In the genomic region with DNA sequence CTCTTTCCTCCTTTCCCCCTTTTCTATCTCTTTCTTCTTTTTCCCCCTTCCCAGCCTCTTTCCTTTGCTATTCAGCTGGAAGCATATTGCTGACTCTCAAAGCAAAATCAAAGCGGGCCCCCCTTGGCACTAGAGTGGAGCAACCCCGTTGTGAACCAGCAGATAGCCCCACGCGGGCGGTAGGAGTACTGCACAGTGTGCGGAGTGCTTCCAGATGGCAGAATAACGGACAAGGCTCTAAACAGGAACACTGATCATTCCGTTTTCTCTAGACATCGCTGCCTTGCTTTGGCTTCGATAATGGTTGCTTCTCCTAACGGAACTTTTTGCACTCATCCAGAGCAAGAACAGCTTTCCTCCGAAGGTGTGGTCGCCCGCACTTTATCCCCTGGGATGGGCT, we compare ENCODE assay signal across 8 mouse cellular contexts.
DNase-seq lines count a peak whose midpoint lies in the region; ATAC-seq and TF ChIP-seq lines count a peak whose summit lies in the region.

No protein-coding gene starts in this region.

- H3K27ac ChIP-seq in heart, postnatal 0 days (ENCODE audit: low read depth): no peak overlapping the region
- H3K27ac ChIP-seq in heart, embryonic 11.5 days (ENCODE audit: low read depth, low read length): no peak overlapping the region
- 0 out of 2 replicates have a peak overlapping the region, but pooled peaks have one; percentile 22 for H3K27ac ChIP-seq in limb, embryonic 14.5 days (replicated peaks; ENCODE audit: low read depth, low read length)

- H3K4me2 ChIP-seq in heart, postnatal 0 days (ENCODE audit: low read depth, low read length): no peak overlapping the region
- no peak overlapping the region for H3K4me2 ChIP-seq in heart, embryonic 11.5 days
- H3K4me2 ChIP-seq in limb, embryonic 14.5 days (replicated peaks; ENCODE audit: low read depth, low read length, severe bottlenecking): 0 out of 2 replicates have a peak overlapping the region, but pooled peaks have one; percentile 19

- H3K9me3 ChIP-seq in heart, postnatal 0 days (replicated peaks; ENCODE audit: control insufficient read depth, low read length): no peaks in the 10 kb centered on the region
- no peaks in the 10 kb centered on the region for H3K9me3 ChIP-seq in heart, embryonic 11.5 days (replicated peaks; ENCODE audit: control insufficient read depth, low read length)
- H3K9me3 ChIP-seq in limb, embryonic 14.5 days (ENCODE audit: control insufficient read depth, low read length): no peaks in the 10 kb centered on the region

- TF ChIP-seq EP300 in heart, postnatal 0 days (IDR thresholded peaks at IDR 0.05; ENCODE audit: low read depth): no peak

- no peak overlapping the region for H3K4me3 ChIP-seq in heart, postnatal 0 days (ENCODE audit: low read depth, low read length)
- H3K4me3 ChIP-seq in heart, embryonic 11.5 days (ENCODE audit: low read depth, low read length): no peak overlapping the region
- H3K4me3 ChIP-seq in limb, embryonic 14.5 days (replicated peaks; ENCODE audit: low read length): no peak overlapping the region

- DNase-seq in heart, postnatal 0 days (ENCODE audit: low spot score): no peak
- DNase-seq in WW6 (ENCODE audit: low read depth, low spot score) (peak; percentile 11), liver (no peak)
- peak; percentile 32 for DNase-seq in forelimb bud, embryonic 11.5 days (ENCODE audit: low read depth, low spot score)
- peak; percentile 73 for DNase-seq in limb, embryonic 14.5 days (ENCODE audit: low spot score)
- DNase-seq in urinary bladder, adult 18-20 months (ENCODE audit: low spot score in 2 of 2): no peak
- DNase-seq in thymus, postnatal 4 days: no peak

- H3K27me3 ChIP-seq in heart, postnatal 0 days (ENCODE audit: control insufficient read depth, insufficient read depth, low read length): no peaks in the 10 kb centered on the region
- H3K27me3 ChIP-seq in heart, embryonic 11.5 days (ENCODE audit: control insufficient read depth, insufficient read depth, low read length): no peaks in the 10 kb centered on the region
- H3K27me3 ChIP-seq in limb, embryonic 14.5 days (ENCODE audit: control insufficient read depth, insufficient read depth, low read length): no peaks in the 10 kb centered on the region

- H3K36me3 ChIP-seq in heart, postnatal 0 days (replicated peaks; ENCODE audit: control insufficient read depth, insufficient read depth, low read length): no peaks in the 10 kb centered on the region
- no peaks in the 10 kb centered on the region for H3K36me3 ChIP-seq in heart, embryonic 11.5 days (ENCODE audit: control insufficient read depth, insufficient read depth, low read length)
- no peaks in the 10 kb centered on the region for H3K36me3 ChIP-seq in limb, embryonic 14.5 days (ENCODE audit: control insufficient read depth, insufficient read depth, low read length)

- 55% methylated on average over 14 of the region's 14 CpGs for WGBS in heart, postnatal 0 days
- WGBS in heart, embryonic 11.5 days (ENCODE audit: insufficient replicate concordance): 66% methylated on average over 14 of the region's 14 CpGs
- 50% methylated on average over 14 of the region's 14 CpGs for WGBS in limb, embryonic 14.5 days

- H3K4me1 ChIP-seq in heart, postnatal 0 days (ENCODE audit: control insufficient read depth, insufficient read depth): no peaks in the 10 kb centered on the region
- no peaks in the 10 kb centered on the region for H3K4me1 ChIP-seq in heart, embryonic 11.5 days (ENCODE audit: control insufficient read depth, insufficient read depth, low read length)
- H3K4me1 ChIP-seq in limb, embryonic 14.5 days (ENCODE audit: control insufficient read depth, insufficient read depth, low read length): peaks cover 5% of the 10 kb centered on the region; the same call in 1 of the 2 replicates

- TF ChIP-seq CTCF in heart, postnatal 0 days (IDR thresholded peaks at IDR 0.05; ENCODE audit: low read depth): peak; percentile 13; the same call in 1 of the 2 replicates

- no peak overlapping the region for H3K9ac ChIP-seq in heart, postnatal 0 days (replicated peaks; ENCODE audit: low read depth, low read length)
- no peak overlapping the region for H3K9ac ChIP-seq in heart, embryonic 11.5 days (ENCODE audit: low read depth, low read length)
- H3K9ac ChIP-seq in limb, embryonic 14.5 days (ENCODE audit: low read depth, low read length, severe bottlenecking): no peak overlapping the region

- no peak for TF ChIP-seq POLR2A in limb, embryonic 14.5 days (IDR thresholded peaks at IDR 0.05; ENCODE audit: borderline replicate concordance, extremely low read depth, insufficient read depth, insufficient read length)

- ATAC-seq in heart, postnatal 0 days (ENCODE audit: insufficient read depth, low read depth): no peak
- no peak for ATAC-seq in heart, embryonic 11.5 days (replicated peaks; ENCODE audit: insufficient number of reproducible peaks, low FRiP score, low TSS enrichment)
- ATAC-seq in limb, embryonic 14.5 days (ENCODE audit: low FRiP score, low read depth): no peak

Comparison
In these comparisons a context has a peak if more than half of its experiments do, and no peak if none do; other contexts are left out.
1. DNase-seq: peak in WW6 (single experiment), forelimb bud, embryonic 11.5 days (single experiment) and limb, embryonic 14.5 days (single experiment); none in heart, postnatal 0 days (single experiment), urinary bladder, adult 18-20 months (0 of 2), liver (single experiment) and thymus, postnatal 4 days (single experiment).